Mouse (Mus musculus) lung, postnatal 0 days (tissue): Measurements from ENCODE around the gene Prr22.

Experiments
- CTCF ChIP-seq: IDR thresholded peaks from 2 replicates; pipeline ENCODE4 v1.5.1; 2016; ENCODE audit warnings: antibody characterized with exemption, mild to moderate bottlenecking
- EP300 ChIP-seq: IDR thresholded peaks from 2 replicates; pipeline ENCODE4 v1.6.1; 2016; ENCODE audit warnings: antibody characterized with exemption, mild to moderate bottlenecking, control low read depth

DNA sequence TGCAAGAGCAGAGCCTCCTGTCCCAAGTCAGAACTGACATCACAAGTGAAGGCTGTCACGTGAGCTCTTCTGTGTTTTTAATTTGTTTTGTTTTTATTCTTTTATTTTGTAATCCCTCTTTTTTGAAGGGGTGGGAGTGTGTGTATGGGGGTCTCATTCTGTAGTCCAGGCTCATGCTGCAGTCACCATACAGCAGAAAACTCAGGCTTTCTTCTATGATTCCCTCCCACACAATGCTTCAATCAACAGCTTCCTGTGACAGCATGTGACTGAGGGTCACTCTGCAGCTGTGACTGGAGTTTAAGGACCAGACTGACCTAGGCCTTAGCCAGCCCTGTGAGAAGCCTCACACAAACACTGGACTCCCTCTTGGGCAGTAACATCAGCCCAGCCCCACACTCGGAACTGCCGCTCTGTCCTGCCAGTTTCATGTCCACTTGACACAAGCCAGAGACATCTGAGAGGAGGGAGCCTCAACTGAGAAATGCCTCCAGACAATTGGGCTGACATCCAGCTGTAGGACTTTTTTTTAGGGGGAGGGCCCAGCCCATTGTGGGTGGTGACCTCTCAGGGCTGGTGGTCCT is 8.8 kb downstream of the Prr22 start:
- TF ChIP-seq CTCF (no peak), EP300 (no peak)
